Mouse (Mus musculus): Measurements from ENCODE around the gene Gm7029. TPM values are rescaled to one million over a fixed set of nuclear protein-coding genes. Genes with fewer than 3 reads are reported as not detected.
"Not testable (repeated sequence)": the region's sequence is repeated elsewhere in the genome, so short reads cannot be mapped to it uniquely, and the experiment has no call there.

Gene Gm7029
- polyA plus RNA-seq, 1 experiment from 2014 or later: not detected

DNA sequence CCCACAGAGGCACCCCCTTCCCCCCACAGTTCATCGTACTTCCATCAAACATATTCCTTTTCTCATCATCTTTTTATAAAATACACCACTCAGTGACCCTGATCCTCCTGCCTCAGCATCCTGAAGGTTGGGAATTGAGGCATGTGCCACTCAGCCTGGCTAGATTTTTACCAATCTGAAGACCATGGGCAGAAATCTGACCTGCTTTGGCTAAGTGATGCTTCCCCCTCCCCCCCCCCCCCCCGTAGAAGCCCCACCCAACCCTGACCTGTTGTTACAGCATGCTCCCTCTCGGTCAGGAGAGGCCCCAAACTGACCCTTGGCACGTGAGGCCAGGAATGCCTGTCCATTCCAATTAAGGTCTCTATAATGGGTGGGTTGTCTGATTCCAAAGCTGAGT, 31.2 kb downstream of the Gm7029 start, which contains the start of gene Platr17:
Gene Platr17, plus strand, starts transcription at position 301 of the 400 bp plus-strand sequence.
- ATAC-seq (replicated peaks; ENCODE audit: insufficient number of reproducible peaks, insufficient read depth, low FRiP score, low read depth); H3K9ac ChIP-seq; H3K4me3 ChIP-seq; H3K9me3 ChIP-seq (replicated peaks); H3K4me2 ChIP-seq; H3K27me3 ChIP-seq; H3K36me3 ChIP-seq; H3K27ac ChIP-seq: not testable (repeated sequence)
- H3K4me1 ChIP-seq (replicated peaks): peaks cover 14% of the 10 kb centered on the region
- WGBS: 37% methylated on average over 2 of the region's 4 CpGs

GRCm38 (mm10) chr17:33908331-33909076, 34.9 kb downstream of the Gm7029 start:
- Histone ChIP-seq H3K4me1 (replicated peaks) (peaks cover 19% of the 10 kb centered on the region), H3K36me3 (peaks cover 23% of the 10 kb centered on the region), H3K4me2 (peak overlapping the region; percentile 99), H3K27me3 (no peaks in the 10 kb centered on the region), H3K9me3 (replicated peaks) (no peaks in the 10 kb centered on the region), H3K4me3 (peak overlapping the region; percentile 88), H3K9ac (peak overlapping the region; percentile 66), H3K27ac (peak overlapping the region; percentile 85)
- under 1% methylated on average over 44 of the region's 44 CpGs for WGBS
- ATAC-seq (replicated peaks; ENCODE audit: insufficient number of reproducible peaks, insufficient read depth, low FRiP score, low read depth): peak; percentile 2; the same call in 1 of the 2 replicates

- peak within 1 kb of the TSS; percentile 99 for H3K4me2 ChIP-seq
- peak within 1 kb of the TSS; percentile 93 for H3K27ac ChIP-seq
- no peaks in the 10 kb centered on the region for H3K9me3 ChIP-seq (replicated peaks)
- H3K4me3 ChIP-seq: peak within 1 kb of the TSS; percentile 88
- H3K9ac ChIP-seq: peak within 1 kb of the TSS; percentile 91
- under 1% methylated on average over 68 of the region's 68 CpGs for WGBS
- peaks cover 31% of the 10 kb centered on the region for H3K36me3 ChIP-seq
- ATAC-seq (replicated peaks; ENCODE audit: insufficient number of reproducible peaks, insufficient read depth, low FRiP score, low read depth): peak; percentile 97
- H3K27me3 ChIP-seq: no peaks in the 10 kb centered on the region
- peaks cover 23% of the 10 kb centered on the region for H3K4me1 ChIP-seq (replicated peaks)
Measured at GRCm38 (mm10) chr17:33909077-33909868, 35.6 kb downstream of the Gm7029 start, which contains the start of gene Daxx. Daxx (plus strand) TSS chr17:33909414.

DNA sequence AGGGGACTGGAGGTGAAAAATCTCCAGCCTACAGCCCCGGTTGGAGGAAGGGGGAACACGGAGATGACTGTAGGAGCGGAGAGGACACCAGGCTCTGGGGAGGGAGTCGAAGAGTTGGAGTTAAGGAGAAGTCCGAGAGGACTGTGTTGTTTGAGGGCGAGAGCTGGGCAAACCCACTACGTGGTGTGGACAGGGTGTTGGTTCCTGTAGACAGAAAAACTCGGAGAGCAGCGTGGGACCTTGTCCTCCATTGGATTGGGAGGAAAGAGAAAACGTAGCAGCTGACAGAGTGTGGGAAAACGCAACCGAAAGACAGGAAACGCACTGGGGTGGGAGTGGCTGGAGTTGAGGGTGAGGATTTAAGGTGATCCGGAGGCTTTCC, 36.2 kb downstream of the Gm7029 start:
- peak overlapping the region; percentile 88 for H3K4me3 ChIP-seq
- WGBS: under 1% methylated on average over 14 of the region's 14 CpGs
- peaks cover 25% of the 10 kb centered on the region for H3K4me1 ChIP-seq (replicated peaks)
- peak overlapping the region; percentile 99 for H3K4me2 ChIP-seq
- H3K9me3 ChIP-seq (replicated peaks): no peaks in the 10 kb centered on the region
- peaks cover 36% of the 10 kb centered on the region for H3K36me3 ChIP-seq
- ATAC-seq (replicated peaks; ENCODE audit: insufficient number of reproducible peaks, insufficient read depth, low FRiP score, low read depth): no peak
- H3K27me3 ChIP-seq: no peaks in the 10 kb centered on the region
- peak overlapping the region; percentile 93 for H3K27ac ChIP-seq
- peak overlapping the region; percentile 91 for H3K9ac ChIP-seq

DNA sequence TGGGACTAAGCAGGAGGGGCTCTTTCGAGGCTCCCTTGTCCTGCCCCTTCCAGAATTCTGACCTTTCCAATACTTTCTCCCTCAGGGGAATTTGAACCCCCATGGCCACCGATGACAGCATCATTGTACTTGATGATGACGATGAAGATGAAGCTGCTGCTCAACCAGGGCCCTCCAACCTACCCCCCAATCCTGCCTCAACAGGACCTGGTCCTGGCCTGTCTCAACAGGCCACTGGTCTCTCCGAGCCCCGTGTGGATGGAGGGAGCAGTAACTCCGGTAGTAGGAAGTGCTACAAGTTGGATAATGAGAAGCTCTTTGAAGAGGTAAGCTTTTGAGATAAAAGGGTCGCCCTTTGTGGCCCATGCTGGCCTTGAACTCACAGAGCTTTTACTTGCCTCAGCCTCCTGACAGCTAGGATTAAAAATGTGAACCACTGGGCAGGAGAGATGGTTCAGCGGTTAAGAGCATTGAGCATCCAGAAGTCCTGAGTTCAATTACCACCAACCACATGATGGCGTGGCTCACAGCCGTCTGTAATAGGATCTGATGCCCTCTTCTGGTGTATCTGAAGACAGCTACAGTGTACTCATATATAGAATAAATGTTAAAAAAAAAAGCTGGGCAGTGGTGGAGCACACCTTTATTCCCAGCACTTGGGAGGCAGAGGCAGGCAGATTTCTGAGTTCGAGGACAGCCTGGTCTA, 36.9 kb downstream of the Gm7029 start:
- Histone ChIP-seq H3K4me2 (peak overlapping the region; percentile 99), H3K4me3 (peak overlapping the region; percentile 88), H3K9ac (peak overlapping the region; percentile 91), H3K36me3 (peaks cover 39% of the 10 kb centered on the region), H3K27ac (peak overlapping the region; percentile 93), H3K4me1 (replicated peaks) (peaks cover 31% of the 10 kb centered on the region), H3K27me3 (no peaks in the 10 kb centered on the region), H3K9me3 (replicated peaks) (no peaks in the 10 kb centered on the region)
- 37% methylated on average over 11 of the region's 11 CpGs for WGBS
- ATAC-seq (replicated peaks; ENCODE audit: insufficient number of reproducible peaks, insufficient read depth, low FRiP score, low read depth): no peak

DNA sequence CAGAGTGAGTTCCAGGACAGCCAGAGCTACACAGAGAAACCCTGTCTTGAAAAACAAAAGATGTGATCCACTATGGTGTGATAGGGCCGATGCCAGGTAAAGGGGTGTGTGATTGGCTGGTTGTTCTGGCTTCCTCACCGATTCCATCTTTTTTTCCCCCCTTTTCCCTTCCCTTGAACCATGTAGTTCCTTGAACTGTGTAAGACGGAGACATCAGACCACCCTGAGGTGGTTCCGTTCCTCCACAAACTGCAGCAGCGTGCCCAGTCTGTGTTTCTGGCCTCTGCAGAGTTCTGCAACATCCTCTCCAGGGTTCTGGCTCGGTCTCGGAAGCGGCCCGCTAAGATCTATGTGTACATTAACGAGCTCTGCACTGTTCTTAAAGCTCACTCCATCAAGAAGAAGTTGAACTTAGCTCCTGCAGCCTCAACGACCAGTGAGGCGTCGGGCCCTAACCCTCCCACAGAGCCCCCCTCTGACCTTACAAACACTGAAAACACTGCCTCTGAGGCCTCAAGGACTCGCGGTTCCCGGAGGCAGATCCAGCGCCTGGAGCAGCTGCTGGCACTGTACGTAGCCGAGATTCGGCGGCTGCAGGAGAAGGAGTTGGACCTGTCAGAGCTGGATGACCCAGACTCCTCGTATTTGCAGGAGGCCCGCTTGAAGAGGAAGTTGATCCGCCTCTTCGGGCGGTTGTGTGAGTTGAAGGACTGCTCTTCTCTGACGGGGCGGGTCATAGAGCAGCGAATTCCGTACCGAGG, 37.6 kb downstream of the Gm7029 start:
- H3K4me1 ChIP-seq (replicated peaks): peaks cover 32% of the 10 kb centered on the region
- H3K9ac ChIP-seq: no peak overlapping the region
- no peaks in the 10 kb centered on the region for H3K27me3 ChIP-seq
- H3K4me3 ChIP-seq: no peak overlapping the region
- 89% methylated on average over 31 of the region's 31 CpGs for WGBS
- no peak overlapping the region for H3K4me2 ChIP-seq
- H3K9me3 ChIP-seq (replicated peaks): no peaks in the 10 kb centered on the region
- peaks cover 39% of the 10 kb centered on the region for H3K36me3 ChIP-seq
- H3K27ac ChIP-seq: no peak overlapping the region
- no peak for ATAC-seq (replicated peaks; ENCODE audit: insufficient number of reproducible peaks, insufficient read depth, low FRiP score, low read depth)

DNA sequence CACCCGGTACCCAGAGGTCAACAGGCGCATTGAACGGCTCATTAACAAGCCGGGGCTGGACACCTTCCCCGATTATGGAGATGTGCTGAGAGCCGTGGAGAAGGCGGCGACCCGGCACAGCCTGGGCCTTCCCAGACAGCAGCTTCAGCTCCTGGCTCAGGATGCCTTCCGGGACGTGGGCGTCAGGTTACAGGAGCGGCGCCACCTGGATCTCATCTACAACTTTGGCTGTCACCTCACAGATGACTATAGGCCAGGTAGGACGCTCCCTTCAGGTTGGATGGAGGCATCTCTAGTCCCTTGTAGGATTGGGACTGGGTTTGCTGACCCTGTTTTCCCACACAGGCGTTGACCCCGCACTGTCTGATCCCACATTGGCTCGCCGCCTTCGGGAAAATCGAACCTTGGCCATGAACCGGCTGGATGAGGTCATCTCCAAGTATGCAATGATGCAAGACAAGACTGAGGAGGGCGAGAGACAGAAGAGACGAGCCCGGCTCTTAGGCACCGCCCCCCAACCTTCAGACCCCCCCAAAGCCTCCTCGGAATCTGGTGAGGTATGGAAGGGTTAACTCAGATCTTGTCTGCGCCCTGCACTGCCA, 38.3 kb downstream of the Gm7029 start:
- peaks cover 36% of the 10 kb centered on the region for H3K4me1 ChIP-seq (replicated peaks)
- no peak overlapping the region for H3K4me2 ChIP-seq
- H3K36me3 ChIP-seq: peaks cover 39% of the 10 kb centered on the region
- H3K9ac ChIP-seq: no peak overlapping the region
- no peaks in the 10 kb centered on the region for H3K9me3 ChIP-seq (replicated peaks)
- H3K4me3 ChIP-seq: no peak overlapping the region
- 88% methylated on average over 28 of the region's 28 CpGs for WGBS
- H3K27ac ChIP-seq: no peak overlapping the region
- ATAC-seq (replicated peaks; ENCODE audit: insufficient number of reproducible peaks, insufficient read depth, low FRiP score, low read depth): no peak
- H3K27me3 ChIP-seq: no peaks in the 10 kb centered on the region

DNA sequence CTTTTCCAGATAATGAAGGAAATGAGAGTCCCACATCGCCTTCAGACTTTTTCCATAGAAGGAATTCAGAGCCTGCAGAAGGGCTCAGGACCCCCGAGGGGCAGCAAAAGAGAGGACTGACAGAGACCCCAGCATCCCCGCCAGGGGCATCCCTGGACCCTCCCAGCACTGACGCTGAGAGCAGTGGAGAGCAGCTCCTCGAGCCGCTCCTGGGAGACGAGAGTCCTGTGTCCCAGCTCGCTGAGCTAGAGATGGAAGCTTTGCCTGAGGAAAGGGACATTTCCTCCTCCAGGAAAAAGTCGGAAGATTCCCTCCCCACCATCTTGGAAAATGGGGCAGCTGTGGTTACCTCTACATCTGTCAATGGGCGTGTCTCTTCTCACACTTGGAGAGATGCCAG, 39.6 kb downstream of the Gm7029 start:
- Histone ChIP-seq H3K27me3 (no peaks in the 10 kb centered on the region), H3K9ac (no peak overlapping the region), H3K4me3 (no peak overlapping the region), H3K27ac (no peak overlapping the region), H3K4me2 (no peak overlapping the region), H3K36me3 (peaks cover 39% of the 10 kb centered on the region), H3K4me1 (replicated peaks) (peaks cover 36% of the 10 kb centered on the region), H3K9me3 (replicated peaks) (no peaks in the 10 kb centered on the region)
- 87% methylated on average over 10 of the region's 10 CpGs for WGBS
- no peak for ATAC-seq (replicated peaks; ENCODE audit: insufficient number of reproducible peaks, insufficient read depth, low FRiP score, low read depth)

DNA sequence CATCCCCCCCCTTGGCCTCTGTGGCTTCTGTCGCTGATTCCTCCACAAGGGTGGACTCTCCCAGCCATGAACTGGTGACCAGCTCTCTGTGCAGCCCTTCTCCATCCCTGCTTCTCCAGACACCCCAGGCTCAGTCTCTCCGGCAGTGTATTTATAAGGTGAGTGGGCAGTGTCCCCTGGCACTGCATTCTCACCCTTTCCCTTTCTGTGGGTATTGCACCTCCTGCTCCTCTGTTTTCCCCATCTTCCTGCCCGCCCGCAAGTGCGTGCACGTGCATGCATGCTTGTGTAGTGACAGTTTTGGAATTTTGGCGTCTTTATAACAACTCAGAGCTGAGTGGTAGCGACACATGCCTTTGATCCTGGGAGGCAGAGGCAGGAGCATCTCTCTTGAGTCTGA, 40.3 kb downstream of the Gm7029 start:
- no peak overlapping the region for H3K4me2 ChIP-seq
- WGBS: 95% methylated on average over 8 of the region's 8 CpGs
- H3K36me3 ChIP-seq: peaks cover 39% of the 10 kb centered on the region
- H3K4me3 ChIP-seq: no peak overlapping the region
- H3K4me1 ChIP-seq (replicated peaks): peaks cover 39% of the 10 kb centered on the region
- no peak overlapping the region for H3K27ac ChIP-seq
- ATAC-seq (replicated peaks; ENCODE audit: insufficient number of reproducible peaks, insufficient read depth, low FRiP score, low read depth): no peak
- H3K9me3 ChIP-seq (replicated peaks): no peaks in the 10 kb centered on the region
- H3K27me3 ChIP-seq: no peaks in the 10 kb centered on the region
- H3K9ac ChIP-seq: no peak overlapping the region

DNA sequence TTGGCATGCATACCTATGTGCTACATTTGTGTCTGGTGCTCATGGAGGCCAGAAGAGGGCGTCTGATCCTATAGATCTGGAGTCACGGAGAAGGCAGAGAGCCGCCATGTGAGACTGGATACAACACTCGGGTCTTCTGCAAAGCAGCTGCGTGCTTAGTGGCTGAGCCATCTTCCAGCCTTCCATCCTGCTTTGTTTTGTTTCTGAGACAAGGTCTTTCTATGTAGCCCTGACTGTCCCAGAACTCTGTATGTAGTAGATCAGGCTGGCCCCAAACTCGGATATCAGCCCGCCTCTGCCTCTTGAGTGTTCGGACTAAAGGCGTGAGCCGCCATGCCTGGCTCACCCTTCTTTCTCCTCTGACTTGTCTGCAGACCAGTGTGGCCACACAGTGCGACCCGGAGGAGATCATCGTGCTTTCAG, 41.3 kb downstream of the Gm7029 start:
- Histone ChIP-seq H3K9ac (no peak overlapping the region), H3K27me3 (no peaks in the 10 kb centered on the region), H3K27ac (peak overlapping the region; percentile 59; the same call in 1 of the 2 replicates), H3K9me3 (replicated peaks) (no peaks in the 10 kb centered on the region), H3K4me3 (0 out of 2 replicates have a peak overlapping the region, but pooled peaks have one; percentile 66), H3K36me3 (peaks cover 39% of the 10 kb centered on the region), H3K4me1 (replicated peaks) (peaks cover 42% of the 10 kb centered on the region), H3K4me2 (peak overlapping the region; percentile 78; the same call in 1 of the 2 replicates)
- ATAC-seq (replicated peaks; ENCODE audit: insufficient number of reproducible peaks, insufficient read depth, low FRiP score, low read depth): no peak
- WGBS: 70% methylated on average over 13 of the region's 13 CpGs
